Mouse (Mus musculus): ENCODE data around the gene Gm10073. TPM values are rescaled to one million over a fixed set of nuclear protein-coding genes. Genes with fewer than 3 reads are reported as not detected.

Gene Gm10073
- total and polyA plus RNA-seq, 2 experiments = 12.4 to 64.6 TPM

DNA sequence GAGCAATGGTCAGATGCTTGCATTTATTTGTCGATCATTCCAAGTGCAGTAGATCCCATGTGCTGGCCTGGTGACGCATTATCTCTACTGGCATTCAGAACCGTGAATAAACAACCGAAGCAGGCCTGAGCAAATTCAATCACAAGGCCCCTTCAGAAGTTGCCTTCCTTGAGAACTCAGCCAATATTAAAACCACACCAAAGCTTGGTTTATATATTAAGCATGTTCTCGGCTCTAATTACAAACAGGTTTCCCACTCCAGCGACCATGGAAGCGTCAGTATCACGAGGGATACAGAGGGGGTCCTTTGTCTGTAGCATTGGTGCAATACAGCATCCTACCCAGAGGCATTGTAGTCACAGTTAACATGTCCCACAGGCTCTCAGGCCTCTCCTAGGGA is 30.2 kb downstream of the Gm10073 start:
- Histone ChIP-seq H3K79me2 (ENCODE audit: control insufficient read depth, insufficient read depth, low read length) (no peaks in the 10 kb centered on the region), H3K4me1 (ENCODE audit: control insufficient read depth, insufficient read depth, low read length) (no peaks in the 10 kb centered on the region), H3K27me3 (ENCODE audit: control insufficient read depth, insufficient read depth, low read length) (no peaks in the 10 kb centered on the region), H3K4me3 (ENCODE audit: insufficient read depth, low read depth, low read length) (no peak overlapping the region), H3K36me3 (ENCODE audit: control insufficient read depth, insufficient read depth, low read length) (no peaks in the 10 kb centered on the region), H3K9ac (ENCODE audit: low read depth, low read length) (no peak overlapping the region), H3K27ac (replicated peaks; ENCODE audit: insufficient read depth, low read depth, low read length) (no peak overlapping the region)
- TF ChIP-seq CTCF (IDR thresholded peaks at IDR 0.05; ENCODE audit: low read depth, low read length) = no peak
- no peak for TF ChIP-seq POLR2A (IDR thresholded peaks at IDR 0.05; ENCODE audit: extremely low read depth, insufficient read depth, low read length)
- 83% methylated on average over 8 of the region's 8 CpGs for WGBS
- DNase-seq (ENCODE audit: extremely low read depth, low read depth, low spot score) = no peak

- no peak for DNase-seq (ENCODE audit: extremely low read depth, low read depth, low spot score)
- H3K9ac ChIP-seq (ENCODE audit: low read depth, low read length) = no peak overlapping the region
- TF ChIP-seq POLR2A (IDR thresholded peaks at IDR 0.05; ENCODE audit: extremely low read depth, insufficient read depth, low read length) (no peak), CTCF (IDR thresholded peaks at IDR 0.05; ENCODE audit: low read depth, low read length) (no peak)
- no peaks in the 10 kb centered on the region for H3K27me3 ChIP-seq (ENCODE audit: control insufficient read depth, insufficient read depth, low read length)
- H3K36me3 ChIP-seq (ENCODE audit: control insufficient read depth, insufficient read depth, low read length) = no peaks in the 10 kb centered on the region
- H3K27ac ChIP-seq (replicated peaks; ENCODE audit: insufficient read depth, low read depth, low read length) = no peak overlapping the region
- no peaks in the 10 kb centered on the region for H3K4me1 ChIP-seq (ENCODE audit: control insufficient read depth, insufficient read depth, low read length)
- no peak overlapping the region for H3K4me3 ChIP-seq (ENCODE audit: insufficient read depth, low read depth, low read length)
- H3K79me2 ChIP-seq (ENCODE audit: control insufficient read depth, insufficient read depth, low read length) = no peaks in the 10 kb centered on the region
- 57% methylated on average over 11 of the region's 11 CpGs for WGBS
These were observed 32.3 kb downstream of the Gm10073 start for GRCm38 (mm10) chr8:106541002-106541401.

DNA sequence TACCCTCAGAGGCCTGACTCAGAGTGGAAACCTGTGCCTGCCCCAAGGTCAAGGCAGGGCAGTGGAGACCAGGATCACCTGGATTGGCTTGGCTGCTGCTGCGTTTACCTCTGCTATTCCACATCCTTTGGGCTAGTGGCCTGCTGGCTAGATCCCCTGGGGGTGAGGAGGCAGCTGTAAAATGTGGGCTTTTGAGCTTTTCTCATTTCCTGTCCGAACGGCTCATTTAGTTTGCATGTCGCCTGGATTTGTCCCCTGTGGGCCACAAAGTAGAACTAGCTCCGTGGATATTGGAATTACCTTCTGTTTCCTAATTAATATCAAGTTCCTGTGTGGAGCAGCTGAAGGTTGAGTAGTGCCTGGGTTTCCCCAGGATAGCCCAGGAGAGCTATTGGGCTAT is 34.1 kb downstream of the Gm10073 start:
- H3K79me2 ChIP-seq (ENCODE audit: control insufficient read depth, insufficient read depth, low read length) = no peaks in the 10 kb centered on the region
- no peak overlapping the region for H3K27ac ChIP-seq (replicated peaks; ENCODE audit: insufficient read depth, low read depth, low read length)
- no peaks in the 10 kb centered on the region for H3K36me3 ChIP-seq (ENCODE audit: control insufficient read depth, insufficient read depth, low read length)
- TF ChIP-seq CTCF (IDR thresholded peaks at IDR 0.05; ENCODE audit: low read depth, low read length) = no peak
- TF ChIP-seq POLR2A (IDR thresholded peaks at IDR 0.05; ENCODE audit: extremely low read depth, insufficient read depth, low read length) = no peak
- no peak overlapping the region for H3K4me3 ChIP-seq (ENCODE audit: insufficient read depth, low read depth, low read length)
- WGBS = 83% methylated on average over 5 of the region's 5 CpGs
- H3K4me1 ChIP-seq (ENCODE audit: control insufficient read depth, insufficient read depth, low read length) = no peaks in the 10 kb centered on the region
- DNase-seq (ENCODE audit: extremely low read depth, low read depth, low spot score) = no peak
- no peaks in the 10 kb centered on the region for H3K27me3 ChIP-seq (ENCODE audit: control insufficient read depth, insufficient read depth, low read length)
- H3K9ac ChIP-seq (ENCODE audit: low read depth, low read length) = no peak overlapping the region

DNA sequence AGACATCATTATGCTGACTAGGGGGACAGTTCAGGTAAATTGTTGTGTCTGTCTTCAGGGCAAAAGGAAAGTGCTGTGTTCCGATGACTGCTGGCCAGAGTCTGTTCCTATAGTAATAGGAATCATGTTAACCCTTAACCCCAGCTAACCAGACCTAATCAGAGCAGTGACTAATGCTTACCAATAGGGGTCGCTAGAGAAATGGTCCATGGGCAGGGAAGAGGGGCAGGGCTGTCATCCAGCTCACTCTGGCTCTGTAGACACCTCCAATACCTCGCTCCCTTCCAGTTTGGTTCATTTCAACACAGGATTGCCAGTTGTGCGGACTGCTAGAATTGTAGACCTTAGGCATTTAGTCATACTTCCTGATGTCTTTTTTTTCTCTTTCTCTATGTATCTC is 37.8 kb downstream of the Gm10073 start:
- Histone ChIP-seq H3K36me3 (ENCODE audit: control insufficient read depth, insufficient read depth, low read length) (no peaks in the 10 kb centered on the region), H3K27ac (replicated peaks; ENCODE audit: insufficient read depth, low read depth, low read length) (no peak overlapping the region), H3K79me2 (ENCODE audit: control insufficient read depth, insufficient read depth, low read length) (no peaks in the 10 kb centered on the region), H3K9ac (ENCODE audit: low read depth, low read length) (no peak overlapping the region), H3K4me1 (ENCODE audit: control insufficient read depth, insufficient read depth, low read length) (no peaks in the 10 kb centered on the region), H3K4me3 (ENCODE audit: insufficient read depth, low read depth, low read length) (no peak overlapping the region), H3K27me3 (ENCODE audit: control insufficient read depth, insufficient read depth, low read length) (no peaks in the 10 kb centered on the region)
- TF ChIP-seq POLR2A (IDR thresholded peaks at IDR 0.05; ENCODE audit: extremely low read depth, insufficient read depth, low read length) (no peak), CTCF (IDR thresholded peaks at IDR 0.05; ENCODE audit: low read depth, low read length) (peak; percentile 66)
- WGBS = 65% methylated on average over 4 of the region's 4 CpGs
- no peak for DNase-seq (ENCODE audit: extremely low read depth, low read depth, low spot score)

DNA sequence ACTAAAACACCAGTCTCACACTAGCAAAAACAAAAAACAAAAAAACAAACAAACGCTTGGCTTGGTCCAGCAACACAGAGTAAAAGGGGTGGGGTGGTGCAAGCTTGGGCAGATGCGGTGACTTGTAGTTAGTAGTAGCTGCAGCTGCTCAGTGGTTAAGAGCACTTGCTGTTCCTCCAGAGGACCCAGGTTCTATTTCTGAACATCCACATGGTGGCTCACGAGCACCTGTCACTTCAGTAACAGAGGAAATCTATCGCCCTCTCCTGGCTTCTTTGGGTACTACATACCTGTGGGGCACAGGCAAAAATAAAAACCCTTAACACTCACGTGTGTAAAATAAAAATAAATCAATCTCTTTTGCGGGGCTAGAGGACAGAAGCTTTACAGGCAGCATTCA is 38.8 kb downstream of the Gm10073 start:
- Histone ChIP-seq H3K79me2 (ENCODE audit: control insufficient read depth, insufficient read depth, low read length) (no peaks in the 10 kb centered on the region), H3K36me3 (ENCODE audit: control insufficient read depth, insufficient read depth, low read length) (no peaks in the 10 kb centered on the region), H3K27ac (replicated peaks; ENCODE audit: insufficient read depth, low read depth, low read length) (no peak overlapping the region), H3K4me3 (ENCODE audit: insufficient read depth, low read depth, low read length) (no peak overlapping the region), H3K4me1 (ENCODE audit: control insufficient read depth, insufficient read depth, low read length) (no peaks in the 10 kb centered on the region), H3K9ac (ENCODE audit: low read depth, low read length) (no peak overlapping the region), H3K27me3 (ENCODE audit: control insufficient read depth, insufficient read depth, low read length) (no peaks in the 10 kb centered on the region)
- TF ChIP-seq CTCF (IDR thresholded peaks at IDR 0.05; ENCODE audit: low read depth, low read length) (peak; percentile 59), POLR2A (IDR thresholded peaks at IDR 0.05; ENCODE audit: extremely low read depth, insufficient read depth, low read length) (no peak)
- DNase-seq (ENCODE audit: extremely low read depth, low read depth, low spot score) = peak; percentile 46
- WGBS = 45% methylated on average over 6 of the region's 6 CpGs

- Histone ChIP-seq H3K4me1 (ENCODE audit: control insufficient read depth, insufficient read depth, low read length) (no peaks in the 10 kb centered on the region), H3K79me2 (ENCODE audit: control insufficient read depth, insufficient read depth, low read length) (no peaks in the 10 kb centered on the region), H3K27me3 (ENCODE audit: control insufficient read depth, insufficient read depth, low read length) (no peaks in the 10 kb centered on the region), H3K27ac (replicated peaks; ENCODE audit: insufficient read depth, low read depth, low read length) (no peak overlapping the region), H3K4me3 (ENCODE audit: insufficient read depth, low read depth, low read length) (no peak overlapping the region), H3K36me3 (ENCODE audit: control insufficient read depth, insufficient read depth, low read length) (no peaks in the 10 kb centered on the region), H3K9ac (ENCODE audit: low read depth, low read length) (no peak overlapping the region)
- 82% methylated on average over 7 of the region's 7 CpGs for WGBS
- DNase-seq (ENCODE audit: extremely low read depth, low read depth, low spot score) = no peak
- TF ChIP-seq CTCF (IDR thresholded peaks at IDR 0.05; ENCODE audit: low read depth, low read length) (no peak), POLR2A (IDR thresholded peaks at IDR 0.05; ENCODE audit: extremely low read depth, insufficient read depth, low read length) (no peak)
These were observed 39.6 kb downstream of the Gm10073 start for GRCm38 (mm10) chr8:106533709-106534108.

Measured in liver, adult 2 months (tissue).